Mouse (Mus musculus) adipose tissue, adult 10 weeks (tissue): ENCODE measurements around the gene Nf1. TPM values are rescaled to one million over a fixed set of nuclear protein-coding genes. Genes with fewer than 3 reads are reported as not detected.

Experiments used
- polyA plus RNA-seq: library from polyadenylated mRNA; stranded (reverse); fragments of 350-450 nt; fragmentation: Illumina TruSeq; extraction: RNeasy Lipid Tissue Mini Kit (QIAGEN cat#74804); gene quantifications from one replicate; pipeline ENCODE4 v1.2.3, GENCODE M21; 2014; ENCODE audit warnings: low read depth, low replicate concordance

Gene Nf1
- polyA plus RNA-seq, result 12.0 TPM

DNA sequence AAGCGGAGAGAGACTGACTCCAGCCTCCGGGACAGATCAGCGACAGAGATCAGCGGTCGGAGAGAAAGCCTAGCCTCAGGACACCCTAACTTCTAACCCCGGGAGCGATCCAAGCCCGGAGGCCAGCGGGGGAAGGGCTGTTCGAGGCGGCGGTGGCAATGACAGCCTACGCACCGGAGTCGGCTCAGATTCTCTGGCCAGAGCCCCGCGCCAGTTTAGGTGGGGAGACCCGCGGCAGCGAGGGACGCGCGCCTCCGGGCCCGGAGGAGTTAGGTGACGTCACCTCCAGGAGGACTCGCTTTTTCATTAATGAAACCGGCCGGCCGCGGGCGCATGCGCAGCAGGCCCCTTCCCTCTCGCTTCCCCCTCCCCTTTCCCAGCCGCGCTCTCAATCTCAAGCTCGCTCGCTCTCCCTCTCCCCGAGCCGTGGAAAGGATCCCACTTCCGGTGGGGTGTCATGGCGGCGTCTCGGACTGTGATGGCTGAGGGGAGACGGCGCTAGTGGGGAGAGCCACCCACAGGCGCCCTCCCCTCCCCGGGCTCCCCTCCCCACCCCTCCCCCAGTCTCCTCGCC lies at the start of gene Nf1:
Gene Nf1 (plus strand): TSS at position 460 of the 574 bp plus-strand sequence.

GRCm38 (mm10) chr11:79296856-79297491 lies 42.5 kb upstream of the Nf1 start, which contains the start of gene Gm9964:
Gm9964 (minus strand) TSS chr11:79296906.

DNA sequence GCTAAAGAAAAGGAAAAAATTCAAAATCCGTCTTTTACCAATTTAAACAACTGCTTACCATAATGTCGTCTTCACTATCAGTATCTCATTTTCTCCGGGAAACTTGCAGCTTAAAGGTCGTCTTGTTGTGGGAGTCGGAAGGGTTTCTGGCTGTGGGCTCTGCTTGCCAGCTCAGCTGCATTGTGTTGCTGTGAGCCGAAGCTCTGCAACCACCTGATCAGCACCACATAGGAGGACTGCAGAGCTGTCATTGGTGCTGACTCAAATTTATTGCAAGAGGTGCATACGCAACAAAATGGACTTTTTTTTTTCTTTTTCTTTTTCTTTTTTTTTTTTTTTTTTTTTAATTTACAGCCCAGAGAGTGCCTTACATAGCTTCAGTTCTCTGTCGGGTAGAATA lies 164.4 kb downstream of the Nf1 start, which contains the start of gene Omg:
Gene Omg (minus strand): TSS at position 240 of the 400 bp plus-strand sequence.

DNA sequence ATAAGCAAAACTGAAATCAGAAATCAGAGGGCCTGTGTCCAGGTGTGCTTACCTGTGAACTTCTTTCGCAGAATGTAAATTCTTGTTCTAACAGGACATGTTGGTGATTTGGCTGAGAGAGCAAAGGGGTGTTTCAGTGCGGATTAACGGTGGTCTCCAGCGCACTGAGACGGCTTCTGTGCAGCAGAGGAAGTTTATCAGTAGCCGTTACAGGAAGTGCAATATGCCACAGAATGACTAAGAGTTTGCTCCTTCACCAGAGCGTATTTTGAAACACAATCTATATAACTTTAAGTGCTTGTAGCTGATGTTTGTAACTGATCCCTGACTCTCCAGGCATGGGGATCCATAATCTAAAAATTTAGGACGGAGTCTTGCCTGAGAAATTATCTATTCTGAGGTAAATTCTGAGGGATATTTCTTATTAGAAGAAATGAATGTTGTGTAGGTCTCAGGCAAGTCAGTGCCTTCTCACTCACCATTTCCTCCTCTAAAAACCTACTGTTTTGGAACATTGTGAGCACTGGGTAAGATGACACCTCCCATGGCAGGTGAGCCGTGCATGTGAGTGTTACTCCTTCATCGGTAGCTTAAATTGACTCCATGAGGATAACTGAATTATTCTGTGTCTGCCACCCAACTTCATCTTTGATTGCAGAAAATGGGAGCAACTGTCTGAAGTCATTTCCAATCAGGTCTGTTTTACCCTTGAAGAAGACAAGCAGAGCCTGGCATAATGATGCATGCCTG lies 184.2 kb downstream of the Nf1 start, which contains the start of gene Evi2b:
Gene Evi2b (minus strand): TSS at position 203 of the 750 bp plus-strand sequence.

DNA sequence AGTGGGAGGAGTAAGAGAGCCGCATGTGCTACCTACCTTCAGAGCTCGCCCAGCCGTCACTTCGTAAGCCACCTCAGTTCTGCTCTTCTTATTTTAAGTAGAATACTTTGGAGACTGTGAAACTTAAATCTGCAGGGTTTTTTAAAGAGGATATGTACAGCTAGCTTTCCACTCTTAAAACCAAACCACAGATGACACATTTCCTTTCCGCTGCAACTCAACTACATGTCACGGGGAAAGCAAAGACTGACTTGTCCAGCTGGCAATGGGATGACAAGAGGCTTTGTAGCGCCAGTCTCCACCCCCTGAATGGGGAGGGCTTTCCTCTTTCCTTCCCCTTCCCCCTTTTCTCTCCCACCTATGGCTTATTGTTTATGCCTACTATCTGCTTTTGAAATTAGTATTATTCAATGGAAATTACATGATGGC lies 190.9 kb downstream of the Nf1 start, which contains the start of the genes Evi2 and Evi2a:
Gene Evi2 (minus strand): TSS at position 257 of the 429 bp plus-strand sequence.
Gene Evi2a (minus strand): TSS at position 277 of the 429 bp plus-strand sequence.

GRCm38 (mm10) chr11:79590664-79591590 lies 251.4 kb downstream of the Nf1 start, which contains the start of gene Rab11fip4:
Rab11fip4 (plus strand) TSS chr11:79591212.

Other genes with a start within 250 kb of the Nf1 start
- gene Ksr1, start 193.3 kb upstream of the Nf1 start, polyA plus RNA-seq, result 6.3 TPM
- 45.3 TPM for gene Wsb1, start 85.0 kb upstream of the Nf1 start, polyA plus RNA-seq
- gene Gm9964, start 42.8 kb upstream of the Nf1 start, polyA plus RNA-seq, result not detected
- gene Omg, start 164.4 kb downstream of the Nf1 start, polyA plus RNA-seq, result not detected
- 7.8 TPM for gene Evi2b, start 184.1 kb downstream of the Nf1 start, polyA plus RNA-seq
- gene Evi2, start 190.9 kb downstream of the Nf1 start, polyA plus RNA-seq, result 0.53 TPM
- gene Evi2a, start 190.9 kb downstream of the Nf1 start, polyA plus RNA-seq, result 10.5 TPM